Mouse (Mus musculus) neutrophil, adult 59 days (primary cell): Measurements from ENCODE around the gene Atp6v1a. TPM values are rescaled to one million over a fixed set of nuclear protein-coding genes. Genes with fewer than 3 reads are reported as not detected.

Source experiments
- total RNA-seq, 2 experiments: library from RNA; stranded (reverse); gene quantifications; 1 replicate in 1 of 2; 2 replicates in 1 of 2; pipeline ENCODE4 v1.2.4; 2023

Gene Atp6v1a
- 10 to 100 TPM; 91.5 to 91.9 TPM for total RNA-seq

GRCm38 (mm10) chr16:44139536-44140185 is at the start of gene Atp6v1a, which contains the start of gene Naa50:
Gene Atp6v1a (minus strand): TSS chr16:44139705.
Gene Naa50 (plus strand): TSS chr16:44139830.

GRCm38 (mm10) chr16:44173155-44173941 is 33.8 kb upstream of the Atp6v1a start, which contains the start of gene Usf3:
Gene Usf3 (plus strand): TSS chr16:44173246.

GRCm38 (mm10) chr16:44063025-44063894 is 76.2 kb downstream of the Atp6v1a start, which contains the start of gene Gramd1c:
Gene Gramd1c (minus strand): TSS chr16:44063345.

Other genes starting within 250 kb of the Atp6v1a start
- 1 to 10 TPM; 1.1 to 1.2 TPM for gene Ccdc191, start 249.9 kb downstream of the Atp6v1a start, total RNA-seq
- 1 to 10 TPM; 8.4 to 9.1 TPM for gene Qtrt2, start 212.9 kb downstream of the Atp6v1a start, total RNA-seq
- gene Zdhhc23, start 159.9 kb downstream of the Atp6v1a start, total RNA-seq, result 1 to 10 TPM; 1.4 to 1.6 TPM
- gene Gramd1c, start 76.4 kb downstream of the Atp6v1a start, total RNA-seq, result 1 to 10 TPM in 1 of 2 experiments, under 1 TPM in 1; 0.16 to 1.1 TPM
- 10 to 100 TPM; 30.1 to 37.7 TPM for gene Naa50, start 125 bp upstream of the Atp6v1a start, total RNA-seq
- 10 to 100 TPM; 28.5 to 28.9 TPM for gene Usf3, start 33.5 kb upstream of the Atp6v1a start, total RNA-seq
- gene Sidt1, start 193.5 kb upstream of the Atp6v1a start, total RNA-seq, result under 1 TPM; 0.13 to 0.40 TPM
- 10 to 100 TPM in 1 of 2 experiments, 1 to 10 TPM in 1; 9.1 to 10.7 TPM for gene Spice1, start 207.4 kb upstream of the Atp6v1a start, total RNA-seq